Mouse (Mus musculus): ENCODE data around the gene Cep95. TPM values are rescaled to one million over a fixed set of nuclear protein-coding genes. Genes with fewer than 3 reads are reported as not detected.
"Not testable (repeated sequence)": the region's sequence is repeated elsewhere in the genome, so short reads cannot be mapped to it uniquely, and the experiment has no call there.

The Cep95 gene
- total RNA-seq (2014; fragmentation: Nextera tagmentation) (52.0 and 58.1 TPM in 2 replicates), total RNA-seq (2017) (25.2 and 42.1 TPM in 2 replicates)

- ATAC-seq (replicated peaks; ENCODE audit: low FRiP score, low TSS enrichment, poor library complexity, severe bottlenecking), result peak; percentile 80
Observed at GRCm38 (mm10) chr11:106788775-106789459, at the start of gene Cep95, which contains the start of gene Ddx5. TSS of gene Cep95 (plus strand) at chr11:106789252. TSS of gene Ddx5 (minus strand) at chr11:106789185.

- not testable (repeated sequence) for ATAC-seq (replicated peaks; ENCODE audit: low FRiP score, low TSS enrichment, poor library complexity, severe bottlenecking)
Observed at GRCm38 (mm10) chr11:106740724-106741123, 48.3 kb upstream of the Cep95 start.

- ATAC-seq (replicated peaks; ENCODE audit: low FRiP score, low TSS enrichment, poor library complexity, severe bottlenecking), result no peak
Observed at GRCm38 (mm10) chr11:106741232-106741631, 47.8 kb upstream of the Cep95 start.

GRCm38 (mm10) chr11:106741826-106742225 lies 47.2 kb upstream of the Cep95 start:
- ATAC-seq (replicated peaks; ENCODE audit: low FRiP score, low TSS enrichment, poor library complexity, severe bottlenecking), result no peak

- ATAC-seq (replicated peaks; ENCODE audit: low FRiP score, low TSS enrichment, poor library complexity, severe bottlenecking), result no peak
Observed at GRCm38 (mm10) chr11:106742388-106742841, 46.6 kb upstream of the Cep95 start.

- ATAC-seq (replicated peaks; ENCODE audit: low FRiP score, low TSS enrichment, poor library complexity, severe bottlenecking), result no peak
Observed at GRCm38 (mm10) chr11:106744949-106745348, 44.1 kb upstream of the Cep95 start.

GRCm38 (mm10) chr11:106749557-106750120 lies 39.4 kb upstream of the Cep95 start:
- not testable (repeated sequence) for ATAC-seq (replicated peaks; ENCODE audit: low FRiP score, low TSS enrichment, poor library complexity, severe bottlenecking)

GRCm38 (mm10) chr11:106750121-106750751 lies 38.8 kb upstream of the Cep95 start, which contains the start of gene Pecam1:
TSS of gene Pecam1 (minus strand) at chr11:106750628.
- peak; percentile 45; the same call in 1 of the 2 replicates for ATAC-seq (replicated peaks; ENCODE audit: low FRiP score, low TSS enrichment, poor library complexity, severe bottlenecking)

GRCm38 (mm10) chr11:106751039-106752018 lies 37.7 kb upstream of the Cep95 start, which contains the start of gene Milr1:
TSS of gene Milr1 (plus strand) at chr11:106751226.
- ATAC-seq (replicated peaks; ENCODE audit: low FRiP score, low TSS enrichment, poor library complexity, severe bottlenecking), result 0 out of 2 replicates have a peak, but pooled peaks have one; percentile 23

GRCm38 (mm10) chr11:106752103-106752502 lies 36.9 kb upstream of the Cep95 start:
- ATAC-seq (replicated peaks; ENCODE audit: low FRiP score, low TSS enrichment, poor library complexity, severe bottlenecking), result peak; percentile 59

- no peak for ATAC-seq (replicated peaks; ENCODE audit: low FRiP score, low TSS enrichment, poor library complexity, severe bottlenecking)
Observed at GRCm38 (mm10) chr11:106753314-106753713, 35.7 kb upstream of the Cep95 start.

- ATAC-seq (replicated peaks; ENCODE audit: low FRiP score, low TSS enrichment, poor library complexity, severe bottlenecking), result no peak
Observed at GRCm38 (mm10) chr11:106755583-106755982, 33.5 kb upstream of the Cep95 start.

- no peak for ATAC-seq (replicated peaks; ENCODE audit: low FRiP score, low TSS enrichment, poor library complexity, severe bottlenecking)
Observed at GRCm38 (mm10) chr11:106759028-106759427, 30.0 kb upstream of the Cep95 start.

- no peak for ATAC-seq (replicated peaks; ENCODE audit: low FRiP score, low TSS enrichment, poor library complexity, severe bottlenecking)
Observed at GRCm38 (mm10) chr11:106760511-106760910, 28.5 kb upstream of the Cep95 start.

GRCm38 (mm10) chr11:106762139-106762799 lies 26.8 kb upstream of the Cep95 start:
- ATAC-seq (replicated peaks; ENCODE audit: low FRiP score, low TSS enrichment, poor library complexity, severe bottlenecking), result peak; percentile 38; the same call in 1 of the 2 replicates

GRCm38 (mm10) chr11:106762800-106763185 lies 26.3 kb upstream of the Cep95 start:
- ATAC-seq (replicated peaks; ENCODE audit: low FRiP score, low TSS enrichment, poor library complexity, severe bottlenecking), result no peak

GRCm38 (mm10) chr11:106766611-106767162 lies 22.4 kb upstream of the Cep95 start:
- no peak for ATAC-seq (replicated peaks; ENCODE audit: low FRiP score, low TSS enrichment, poor library complexity, severe bottlenecking)

- ATAC-seq (replicated peaks; ENCODE audit: low FRiP score, low TSS enrichment, poor library complexity, severe bottlenecking), result no peak
Observed at GRCm38 (mm10) chr11:106767516-106767915, 21.5 kb upstream of the Cep95 start.
